Mouse (Mus musculus) testis, postnatal 10 days (tissue): ENCODE results near the gene Gpr45.

Experiments
- DNase-seq: peaks from one replicate; pipeline ENCODE4 v3.0.0; 2021; ENCODE audit warnings: low spot score

Gpr45 gene

DNA sequence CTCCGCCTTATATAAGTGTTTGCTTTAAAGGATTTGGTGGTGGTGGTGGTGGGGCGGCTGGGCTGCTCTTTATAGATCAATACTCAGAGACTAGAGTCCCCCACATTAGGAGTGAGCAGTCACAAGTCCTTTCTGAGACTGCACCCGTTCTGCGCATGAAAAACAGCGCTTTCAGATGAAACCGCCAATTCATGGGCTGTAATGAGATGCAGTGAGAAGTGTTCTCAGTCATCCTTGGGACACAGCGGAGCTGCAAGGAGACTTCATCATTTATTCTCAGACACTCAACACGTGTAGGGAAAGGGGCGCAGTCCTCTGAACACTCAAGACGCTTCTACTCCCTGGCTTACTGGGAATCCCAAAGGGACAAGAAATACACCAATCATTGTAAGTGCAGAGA is 95.1 kb downstream of the Gpr45 start:
- no peak for DNase-seq

DNA sequence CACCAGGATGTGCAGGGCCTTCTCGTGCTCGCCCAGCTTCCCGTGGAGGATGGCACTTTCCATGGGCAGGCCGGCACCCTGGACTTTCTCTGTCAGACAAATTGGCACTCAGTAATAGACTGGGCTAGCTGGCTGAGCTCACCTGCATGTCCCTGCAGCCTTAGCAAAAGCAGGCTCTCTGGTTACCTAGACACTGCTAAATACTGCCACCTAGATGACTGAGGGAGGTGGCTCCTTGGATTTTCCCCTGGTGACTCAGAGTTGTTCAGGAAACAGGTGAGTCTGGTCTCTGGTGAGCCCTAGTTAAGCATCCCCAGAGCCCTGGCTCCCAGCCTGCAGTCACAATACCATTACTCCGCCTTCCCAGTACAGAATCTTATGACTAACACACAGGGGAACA is 99.2 kb downstream of the Gpr45 start:
- DNase-seq = no peak

- peak; percentile 79 for DNase-seq
Observed at GRCm38 (mm10) chr1:43065615-43066310, 113.1 kb downstream of the Gpr45 start.

DNA sequence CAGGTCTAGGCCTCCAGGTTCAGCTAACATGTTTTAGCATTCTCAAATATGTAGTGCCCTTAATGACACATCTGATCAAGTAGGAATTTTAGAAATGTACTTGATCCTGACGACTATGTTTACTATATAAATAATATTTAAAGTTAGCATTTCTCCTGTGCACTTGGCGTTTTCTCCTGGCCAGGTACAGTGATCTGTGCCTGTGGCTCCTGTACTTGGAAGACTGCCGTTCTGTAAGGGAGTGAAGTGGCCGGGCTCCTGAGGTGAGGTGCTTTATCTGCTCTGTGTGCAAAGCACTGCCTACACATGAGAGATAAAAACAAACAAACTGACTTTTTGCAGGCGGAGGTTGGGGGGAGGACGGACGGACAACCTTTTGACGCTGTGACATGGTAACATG is 113.9 kb downstream of the Gpr45 start:
- no peak for DNase-seq

- DNase-seq = no peak
Observed at GRCm38 (mm10) chr1:43067551-43067950, 114.9 kb downstream of the Gpr45 start.

DNA sequence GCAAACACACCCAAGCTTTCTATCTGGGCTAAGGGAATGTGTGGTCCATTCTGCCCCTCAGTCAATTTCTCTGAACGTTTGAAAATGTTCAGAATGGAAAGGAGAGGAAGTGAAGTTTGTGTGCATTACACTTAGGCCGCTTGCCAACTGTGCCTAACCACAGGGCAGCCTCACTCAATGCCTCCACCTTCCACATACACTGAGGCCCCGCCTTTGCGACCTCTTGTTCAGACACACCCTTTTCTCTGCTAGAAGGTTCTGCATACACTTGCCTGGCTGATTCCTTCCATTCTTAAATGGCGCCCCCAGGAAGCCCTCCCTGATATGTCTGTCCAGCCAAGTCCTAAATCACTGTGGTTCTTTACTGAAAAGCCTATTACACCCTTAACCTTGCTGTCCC is 118.1 kb downstream of the Gpr45 start:
- DNase-seq = no peak

DNA sequence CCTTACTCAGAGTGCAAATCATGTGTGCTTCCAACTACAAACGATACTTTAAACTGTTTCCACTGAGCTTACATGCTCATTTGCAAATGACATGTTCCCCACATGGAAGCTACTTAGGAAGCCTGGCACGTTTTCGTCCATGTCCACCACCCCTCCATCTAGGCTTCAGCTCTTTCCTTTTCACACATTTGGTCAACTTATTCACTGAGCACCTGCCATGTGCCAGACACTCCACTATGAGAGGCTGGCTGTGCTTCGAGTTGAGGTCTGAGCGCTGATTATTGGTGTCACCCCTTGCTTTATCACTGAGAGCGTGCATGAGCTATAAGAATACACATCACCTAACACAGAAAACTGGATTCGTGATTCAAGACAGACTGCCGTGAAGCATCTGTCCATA is 119.4 kb downstream of the Gpr45 start:
- DNase-seq = no peak

DNA sequence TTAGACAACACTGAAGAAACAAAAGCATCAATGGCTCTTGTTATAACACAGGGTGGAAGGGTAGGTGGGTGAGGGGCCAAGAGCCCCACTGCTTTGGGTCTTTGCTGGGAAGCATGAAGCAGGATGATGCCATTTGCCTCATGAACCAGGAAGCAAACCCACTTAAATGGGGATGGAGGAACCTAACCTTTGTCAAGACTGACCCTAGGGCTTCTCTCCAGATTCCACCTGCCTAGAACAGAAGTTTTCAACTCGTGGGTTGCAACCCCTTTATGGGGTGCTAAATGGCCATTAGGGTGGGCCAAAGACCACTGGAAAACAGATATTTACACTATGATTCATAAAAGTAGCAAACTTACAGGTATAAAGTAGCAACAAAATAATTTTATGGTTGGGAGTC is 119.9 kb downstream of the Gpr45 start:
- DNase-seq = no peak

DNA sequence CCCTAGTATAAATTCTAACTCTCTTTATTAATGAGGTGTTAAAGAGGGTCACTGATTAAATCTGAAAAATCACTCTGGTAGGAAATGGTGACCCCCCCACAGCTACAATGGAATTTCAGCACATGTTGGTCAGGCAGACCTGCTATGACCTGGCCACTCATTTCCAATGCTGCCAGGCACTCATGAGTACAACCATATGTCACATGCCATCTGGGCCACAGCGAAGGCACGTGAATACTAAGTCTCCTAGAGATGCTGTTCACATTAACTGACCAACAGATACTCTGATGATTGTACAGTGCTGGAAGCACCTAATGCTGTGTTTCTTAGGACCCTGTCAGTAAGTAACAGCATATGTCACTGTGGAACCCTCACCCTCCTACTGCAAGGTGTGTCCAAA is 122.1 kb downstream of the Gpr45 start:
- DNase-seq = no peak

DNA sequence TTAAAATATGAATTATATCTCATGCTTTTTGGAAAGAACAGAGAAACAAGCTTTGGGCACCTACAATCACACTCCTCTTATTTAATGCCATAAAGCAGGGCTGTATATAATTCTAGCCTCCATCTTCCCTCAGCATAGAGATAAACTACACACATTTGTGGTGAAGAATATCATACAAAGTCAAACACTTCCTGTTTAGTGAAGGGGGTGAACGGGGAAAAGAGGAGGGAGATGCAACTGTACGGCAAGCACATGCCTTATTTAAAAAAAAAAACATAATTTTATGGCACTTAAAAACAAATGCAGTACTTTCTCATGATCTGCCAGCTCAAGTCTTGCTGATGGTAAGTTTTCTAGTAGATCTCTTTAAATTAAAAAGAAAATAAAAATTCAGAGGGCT is 125.5 kb downstream of the Gpr45 start:
- DNase-seq = no peak

DNA sequence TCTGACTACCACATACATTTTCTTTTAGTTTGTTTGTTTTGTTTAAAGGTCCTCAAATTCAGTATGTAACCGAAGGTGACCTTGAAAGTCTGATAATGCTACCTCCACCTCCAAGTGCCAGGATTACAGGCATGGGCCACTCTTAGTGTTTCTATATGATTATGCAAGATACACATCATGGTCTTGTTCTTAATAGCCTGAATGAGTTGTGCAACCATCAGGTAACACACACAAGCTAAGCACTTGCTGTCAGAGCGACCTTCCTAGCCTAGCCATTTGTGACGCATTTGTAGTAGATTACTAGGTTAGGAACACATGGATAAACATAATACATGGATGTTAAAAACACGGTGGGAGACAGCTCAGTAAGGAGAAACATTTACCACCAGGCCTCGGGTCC is 130.3 kb downstream of the Gpr45 start:
- DNase-seq = no peak
